Mouse (Mus musculus) stomach, postnatal 0 days (tissue): Measurements from ENCODE around the gene Mast1.

ENCODE experiments used
- CTCF ChIP-seq: IDR thresholded peaks from 2 replicates; pipeline ENCODE4 v1.5.1; 2016; ENCODE audit warnings: antibody characterized with exemption, low read depth, mild to moderate bottlenecking, moderate library complexity
- EP300 ChIP-seq: optimal IDR thresholded peaks from 2 replicates; pipeline ENCODE3; 2016; ENCODE audit warnings: antibody characterized with exemption

DNA sequence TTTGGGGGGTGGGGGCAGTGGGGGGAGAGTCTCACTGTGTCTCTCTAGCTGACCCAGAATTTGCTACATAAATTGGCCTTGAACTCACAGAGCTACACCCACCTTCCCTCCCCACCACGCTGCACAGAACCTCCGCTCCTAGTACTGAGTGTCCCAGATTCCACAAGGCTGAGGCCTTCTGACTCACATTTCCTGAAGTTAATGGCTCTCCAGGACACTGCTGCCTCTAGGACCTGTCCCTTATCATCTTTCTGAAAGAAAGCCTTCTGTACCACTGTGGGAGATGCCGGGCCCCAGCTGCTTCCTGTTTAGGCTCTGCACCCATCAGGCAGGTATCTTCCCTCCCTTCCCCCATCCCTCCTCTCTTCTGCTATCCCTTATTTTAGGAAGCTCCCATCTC, 29.4 kb upstream of the Mast1 start:
- TF ChIP-seq CTCF = no peak
- TF ChIP-seq EP300 = no peak
